Mouse (Mus musculus): ENCODE results near the gene Stk10. TPM values are rescaled to one million over a fixed set of nuclear protein-coding genes. Genes with fewer than 3 reads are reported as not detected.
A peak's percentile ranks its signal among the peaks of the same experiment; 100 is the strongest.
"Not testable (repeated sequence)": the region's sequence is repeated elsewhere in the genome, so short reads cannot be mapped to it uniquely, and the experiment has no call there.

The Stk10 gene
- polyA plus RNA-seq, 1 experiment from 2014 or later, result 3.5 TPM

- H3K9me3 ChIP-seq (replicated peaks), result no peaks in the 10 kb centered on the region
- H3K27me3 ChIP-seq, result no peaks in the 10 kb centered on the region
- peaks cover 2% of the 10 kb centered on the region for H3K4me1 ChIP-seq
- no peak overlapping the region for H3K4me2 ChIP-seq (replicated peaks)
- WGBS, result 84% methylated on average over 6 of the region's 6 CpGs
- no peak overlapping the region for H3K9ac ChIP-seq
- no peak for ATAC-seq (ENCODE audit: insufficient number of reproducible peaks, low FRiP score, low TSS enrichment, low read depth)
- H3K36me3 ChIP-seq, result no peaks in the 10 kb centered on the region
- no peak overlapping the region for H3K4me3 ChIP-seq (replicated peaks)
- no peak overlapping the region for H3K27ac ChIP-seq (replicated peaks)
These were observed 77.5 kb downstream of the Stk10 start for GRCm38 (mm10) chr11:32610616-32611015.

- Histone ChIP-seq H3K27ac (replicated peaks) (no peak overlapping the region), H3K9me3 (replicated peaks) (no peaks in the 10 kb centered on the region), H3K4me2 (replicated peaks) (no peak overlapping the region), H3K36me3 (no peaks in the 10 kb centered on the region), H3K9ac (no peak overlapping the region), H3K27me3 (no peaks in the 10 kb centered on the region), H3K4me3 (replicated peaks) (no peak overlapping the region), H3K4me1 (peaks cover 8% of the 10 kb centered on the region)
- ATAC-seq (ENCODE audit: insufficient number of reproducible peaks, low FRiP score, low TSS enrichment, low read depth), result no peak
- 75% methylated on average over 6 of the region's 6 CpGs for WGBS
These were observed 79.2 kb downstream of the Stk10 start for GRCm38 (mm10) chr11:32612304-32612703.

GRCm38 (mm10) chr11:32614463-32614862 lies 81.4 kb downstream of the Stk10 start:
- no peak for ATAC-seq (ENCODE audit: insufficient number of reproducible peaks, low FRiP score, low TSS enrichment, low read depth)
- Histone ChIP-seq H3K27ac (replicated peaks) (no peak overlapping the region), H3K9me3 (replicated peaks) (no peaks in the 10 kb centered on the region), H3K9ac (no peak overlapping the region), H3K36me3 (no peaks in the 10 kb centered on the region), H3K4me3 (replicated peaks) (no peak overlapping the region), H3K4me1 (peaks cover 15% of the 10 kb centered on the region), H3K4me2 (replicated peaks) (no peak overlapping the region), H3K27me3 (no peaks in the 10 kb centered on the region)
- 96% methylated on average over 29 of the region's 29 CpGs for whole genome bisulfite sequencing

GRCm38 (mm10) chr11:32615561-32615960 lies 82.5 kb downstream of the Stk10 start:
- H3K9me3 ChIP-seq (replicated peaks), result no peaks in the 10 kb centered on the region
- H3K9ac ChIP-seq, result no peak overlapping the region
- peaks cover 19% of the 10 kb centered on the region for H3K4me1 ChIP-seq
- H3K36me3 ChIP-seq, result no peaks in the 10 kb centered on the region
- H3K27me3 ChIP-seq, result no peaks in the 10 kb centered on the region
- H3K4me3 ChIP-seq (replicated peaks), result no peak overlapping the region
- no peak overlapping the region for H3K4me2 ChIP-seq (replicated peaks)
- WGBS, result 14% methylated on average over 11 of the region's 11 CpGs
- ATAC-seq (ENCODE audit: insufficient number of reproducible peaks, low FRiP score, low TSS enrichment, low read depth), result no peak
- H3K27ac ChIP-seq (replicated peaks), result no peak overlapping the region

- ATAC-seq (ENCODE audit: insufficient number of reproducible peaks, low FRiP score, low TSS enrichment, low read depth), result no peak
- H3K27ac ChIP-seq (replicated peaks), result no peak overlapping the region
- H3K4me3 ChIP-seq (replicated peaks), result no peak overlapping the region
- no peaks in the 10 kb centered on the region for H3K9me3 ChIP-seq (replicated peaks)
- peaks cover 19% of the 10 kb centered on the region for H3K4me1 ChIP-seq
- WGBS, result 69% methylated on average over 6 of the region's 6 CpGs
- no peak overlapping the region for H3K9ac ChIP-seq
- no peak overlapping the region for H3K4me2 ChIP-seq (replicated peaks)
- H3K36me3 ChIP-seq, result no peaks in the 10 kb centered on the region
- no peaks in the 10 kb centered on the region for H3K27me3 ChIP-seq
These were observed 83.0 kb downstream of the Stk10 start for GRCm38 (mm10) chr11:32616091-32616490.

- Histone ChIP-seq H3K9me3 (replicated peaks) (no peaks in the 10 kb centered on the region), H3K27ac (replicated peaks) (no peak overlapping the region), H3K9ac (no peak overlapping the region), H3K36me3 (no peaks in the 10 kb centered on the region), H3K4me1 (peaks cover 19% of the 10 kb centered on the region), H3K4me2 (replicated peaks) (no peak overlapping the region), H3K27me3 (no peaks in the 10 kb centered on the region), H3K4me3 (replicated peaks) (no peak overlapping the region)
- ATAC-seq (ENCODE audit: insufficient number of reproducible peaks, low FRiP score, low TSS enrichment, low read depth), result no peak
- 81% methylated on average over 1 of the region's 1 CpGs for WGBS
These were observed 84.9 kb downstream of the Stk10 start for GRCm38 (mm10) chr11:32618036-32618435.

- not testable (repeated sequence) for H3K27me3 ChIP-seq; H3K27ac ChIP-seq (replicated peaks); H3K9me3 ChIP-seq (replicated peaks); H3K9ac ChIP-seq; H3K4me2 ChIP-seq (replicated peaks); H3K36me3 ChIP-seq; H3K4me3 ChIP-seq (replicated peaks); ATAC-seq (ENCODE audit: insufficient number of reproducible peaks, low FRiP score, low TSS enrichment, low read depth)
- peaks cover 22% of the 10 kb centered on the region for H3K4me1 ChIP-seq
- 85% methylated on average over 5 of the region's 5 CpGs for WGBS
These were observed 85.5 kb downstream of the Stk10 start for GRCm38 (mm10) chr11:32618641-32619040.

- H3K36me3 ChIP-seq, result no peaks in the 10 kb centered on the region
- no peak overlapping the region for H3K4me3 ChIP-seq (replicated peaks)
- H3K4me1 ChIP-seq, result peaks cover 22% of the 10 kb centered on the region
- H3K27me3 ChIP-seq, result no peaks in the 10 kb centered on the region
- no peak overlapping the region for H3K4me2 ChIP-seq (replicated peaks)
- 0 out of 2 replicates have a peak overlapping the region, but pooled peaks have one; percentile 49 for H3K27ac ChIP-seq (replicated peaks)
- no peaks in the 10 kb centered on the region for H3K9me3 ChIP-seq (replicated peaks)
- ATAC-seq (ENCODE audit: insufficient number of reproducible peaks, low FRiP score, low TSS enrichment, low read depth), result peak; percentile 64; the same call in 1 of the 2 replicates
- 26% methylated on average over 8 of the region's 8 CpGs for WGBS
- no peak overlapping the region for H3K9ac ChIP-seq
These were observed 86.2 kb downstream of the Stk10 start for GRCm38 (mm10) chr11:32619257-32619816.

GRCm38 (mm10) chr11:32619866-32620456 lies 86.9 kb downstream of the Stk10 start:
- no peak overlapping the region for H3K4me3 ChIP-seq (replicated peaks)
- H3K9ac ChIP-seq, result no peak overlapping the region
- ATAC-seq (ENCODE audit: insufficient number of reproducible peaks, low FRiP score, low TSS enrichment, low read depth), result no peak
- no peaks in the 10 kb centered on the region for H3K27me3 ChIP-seq
- no peaks in the 10 kb centered on the region for H3K9me3 ChIP-seq (replicated peaks)
- H3K36me3 ChIP-seq, result no peaks in the 10 kb centered on the region
- no peak overlapping the region for H3K27ac ChIP-seq (replicated peaks)
- 85% methylated on average over 6 of the region's 6 CpGs for WGBS
- no peak overlapping the region for H3K4me2 ChIP-seq (replicated peaks)
- H3K4me1 ChIP-seq, result peaks cover 22% of the 10 kb centered on the region

- no peak overlapping the region for H3K9ac ChIP-seq
- no peak overlapping the region for H3K27ac ChIP-seq (replicated peaks)
- H3K27me3 ChIP-seq, result no peaks in the 10 kb centered on the region
- no peak for ATAC-seq (ENCODE audit: insufficient number of reproducible peaks, low FRiP score, low TSS enrichment, low read depth)
- no peaks in the 10 kb centered on the region for H3K9me3 ChIP-seq (replicated peaks)
- peaks cover 14% of the 10 kb centered on the region for H3K4me1 ChIP-seq
- H3K4me2 ChIP-seq (replicated peaks), result no peak overlapping the region
- H3K4me3 ChIP-seq (replicated peaks), result no peak overlapping the region
- no peaks in the 10 kb centered on the region for H3K36me3 ChIP-seq
- WGBS, result 66% methylated on average over 12 of the region's 12 CpGs
These were observed 88.8 kb downstream of the Stk10 start for GRCm38 (mm10) chr11:32621831-32622478.

- Histone ChIP-seq H3K4me3 (replicated peaks) (no peak overlapping the region), H3K9ac (no peak overlapping the region), H3K36me3 (no peaks in the 10 kb centered on the region), H3K27me3 (no peaks in the 10 kb centered on the region), H3K9me3 (replicated peaks) (no peaks in the 10 kb centered on the region), H3K4me1 (peaks cover 14% of the 10 kb centered on the region), H3K4me2 (replicated peaks) (no peak overlapping the region), H3K27ac (replicated peaks) (no peak overlapping the region)
- ATAC-seq (ENCODE audit: insufficient number of reproducible peaks, low FRiP score, low TSS enrichment, low read depth), result no peak
- 83% methylated on average over 13 of the region's 13 CpGs for WGBS
These were observed 89.5 kb downstream of the Stk10 start for GRCm38 (mm10) chr11:32622479-32623190.
